Mouse (Mus musculus) myocyte (in vitro differentiated cells): ENCODE data around the gene Rin3. TPM values are rescaled to one million over a fixed set of nuclear protein-coding genes. Genes with fewer than 3 reads are reported as not detected.
A peak's percentile ranks its signal among the peaks of the same experiment; 100 is the strongest.

Source experiments
- H3K27me3 ChIP-seq: one replicate; pipeline ENCODE4 v1.6.1; 2011; ENCODE audit not compliant: control insufficient read depth, insufficient read depth, insufficient read length
- H3K36me3 ChIP-seq: one replicate; pipeline ENCODE4 v1.6.1; 2011; ENCODE audit not compliant: control insufficient read depth, insufficient read depth
- H3K4me2 ChIP-seq: one replicate; pipeline ENCODE4 v1.6.1; 2011; ENCODE audit warnings: low read depth, control low read depth
- H3K4me3 ChIP-seq: one replicate; pipeline ENCODE4 v1.5.1; 2011; ENCODE audit warnings: mild to moderate bottlenecking, control low read depth, moderate library complexity
- H3K79me2 ChIP-seq: one replicate; pipeline ENCODE4 v1.6.1; 2011; ENCODE audit not compliant: control insufficient read depth, insufficient read depth
- H3ac ChIP-seq: one replicate; pipeline ENCODE4 v1.6.1; 2011; ENCODE audit not compliant: control insufficient read depth, insufficient read length
- CEBPB ChIP-seq: IDR thresholded peaks from 2 replicates; pipeline ENCODE4 v1.6.1; 2011; ENCODE audit warnings: mild to moderate bottlenecking, moderate library complexity; ENCODE audit not compliant: poor library complexity, insufficient read depth, severe bottlenecking
- E2F4 ChIP-seq: IDR thresholded peaks from one replicate; pipeline ENCODE4 v1.6.1; 2011; ENCODE audit warnings: mild to moderate bottlenecking, control low read depth, moderate library complexity; ENCODE audit not compliant: insufficient read depth
- MAX ChIP-seq: IDR thresholded peaks from one replicate; pipeline ENCODE4 v1.6.1; 2011; ENCODE audit warnings: low read depth, mild to moderate bottlenecking, control low read depth
- MYOD1 ChIP-seq, 3 experiments: IDR thresholded peaks; one replicate each; pipeline ENCODE4 v1.6.1; 2011; ENCODE audit warnings: control low read depth in 2 of 3, low read depth in 2 of 3, mild to moderate bottlenecking in 2 of 3, moderate library complexity in 1 of 3; ENCODE audit not compliant: insufficient read length in 2 of 3, control insufficient read depth in 1 of 3
- MYOG ChIP-seq, 3 experiments: IDR thresholded peaks; one replicate each; pipeline ENCODE4 v1.6.1; 2011; ENCODE audit warnings: control low read depth in 2 of 3, low read depth in 2 of 3, mild to moderate bottlenecking in 2 of 3; ENCODE audit not compliant: insufficient read length in 2 of 3, control insufficient read depth in 1 of 3, insufficient read depth in 1 of 3
- POLR2A ChIP-seq: IDR thresholded peaks from one replicate; pipeline ENCODE4 v1.6.1; 2011; ENCODE audit warnings: low read depth, mild to moderate bottlenecking, control low read depth, moderate library complexity; ENCODE audit not compliant: insufficient read length
- POLR2AphosphoS2 ChIP-seq: IDR thresholded peaks from one replicate; pipeline ENCODE4 v1.6.1; 2011; ENCODE audit warnings: low read depth, control low read depth; ENCODE audit not compliant: insufficient read length
- REST ChIP-seq: IDR thresholded peaks from one replicate; pipeline ENCODE4 v1.6.1; 2011; ENCODE audit warnings: mild to moderate bottlenecking, control low read depth, moderate library complexity; ENCODE audit not compliant: insufficient read depth, insufficient read length
- SRF ChIP-seq: IDR thresholded peaks from one replicate; pipeline ENCODE4 v1.6.1; 2011; ENCODE audit warnings: low read depth; ENCODE audit not compliant: control insufficient read depth, insufficient read length
- TCF12 ChIP-seq: IDR thresholded peaks from one replicate; pipeline ENCODE4 v1.6.1; 2011; ENCODE audit warnings: mild to moderate bottlenecking, control low read depth; ENCODE audit not compliant: poor library complexity, insufficient read depth, severe bottlenecking
- TCF3 ChIP-seq: IDR thresholded peaks from one replicate; pipeline ENCODE4 v1.6.1; 2011; ENCODE audit warnings: low read depth, control low read depth; ENCODE audit not compliant: insufficient read length
- USF1 ChIP-seq: IDR thresholded peaks from one replicate; pipeline ENCODE4 v1.6.1; 2011; ENCODE audit warnings: low read depth, mild to moderate bottlenecking, control low read depth, moderate library complexity
- polyA plus RNA-seq: library from polyadenylated mRNA; unstranded; fragments of >200 nt; fragmentation: generic; extraction: Trizol; gene quantifications from one replicate; pipeline ENCODE4 v1.2.1, GENCODE M21; 2012; ENCODE audit warnings: missing spikeins

Rin3 gene
- polyA plus RNA-seq, 1 experiment = 23.4 TPM

DNA sequence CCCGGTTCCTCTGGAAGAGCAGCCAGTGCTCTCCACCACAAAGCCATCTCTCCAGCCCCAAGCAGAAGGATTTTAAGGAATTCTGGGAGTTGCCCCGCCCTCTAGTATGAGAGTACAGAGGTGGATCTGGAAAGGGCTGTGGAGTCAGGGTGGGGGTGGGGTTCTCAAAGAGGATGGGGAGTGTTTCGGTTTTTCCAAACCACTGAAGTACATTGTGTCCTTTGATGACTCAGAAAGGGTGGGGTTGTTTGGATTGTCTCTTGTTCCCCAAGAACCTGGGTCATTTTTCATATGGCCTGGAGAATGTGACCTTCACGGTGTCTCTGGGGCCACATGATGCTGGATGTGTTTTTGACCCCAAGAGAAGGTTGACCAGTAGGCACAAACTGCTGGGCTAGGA, 45.2 kb downstream of the Rin3 start:
- no peaks in the 10 kb centered on the region for H3K27me3 ChIP-seq
- no peak overlapping the region for H3ac ChIP-seq
- no peaks in the 10 kb centered on the region for H3K79me2 ChIP-seq
- TF ChIP-seq REST (no peak), TCF12 (no peak), E2F4 (no peak), TCF3 (no peak), USF1 (no peak)
- no peak overlapping the region for H3K4me3 ChIP-seq
- peaks cover 10% of the 10 kb centered on the region for H3K36me3 ChIP-seq
- peak overlapping the region; percentile 14 for H3K4me2 ChIP-seq

DNA sequence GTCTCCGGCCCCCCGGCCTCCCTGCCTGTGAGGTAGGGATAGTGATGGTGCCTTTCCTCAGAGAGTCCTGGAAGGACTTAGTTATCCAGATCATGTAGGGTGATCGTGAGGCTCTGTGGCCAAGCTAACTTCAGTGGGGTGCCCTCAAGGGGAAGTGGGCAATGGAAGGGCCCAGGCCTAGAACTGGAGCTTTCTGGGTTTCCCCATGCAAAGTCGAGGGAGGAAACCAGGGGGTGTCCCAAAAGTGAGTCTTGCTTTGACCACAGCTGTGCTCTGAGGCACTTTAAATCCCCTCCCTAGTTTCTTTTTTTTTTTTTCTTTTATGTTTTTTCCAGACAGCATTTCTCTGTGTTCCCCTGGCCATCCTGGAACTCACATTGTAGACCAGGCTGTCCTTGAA, 47.3 kb downstream of the Rin3 start:
- Histone ChIP-seq H3K27me3 (no peaks in the 10 kb centered on the region), H3K4me3 (no peak overlapping the region), H3ac (no peak overlapping the region), H3K36me3 (peaks cover 10% of the 10 kb centered on the region), H3K79me2 (no peaks in the 10 kb centered on the region), H3K4me2 (no peak overlapping the region)
- no peak for TF ChIP-seq POLR2AphosphoS2
- TF ChIP-seq MYOD1 (IDR thresholded peaks at IDR 0.05; ENCODE audit: control insufficient read depth in 1 of 3, insufficient read length in 2 of 3, low read depth in 2 of 3) = no peak
- no peak for TF ChIP-seq CEBPB
- no peak for TF ChIP-seq SRF
- TF ChIP-seq TCF12 = no peak
- TF ChIP-seq POLR2A = no peak
- TF ChIP-seq REST = no peak
- TF ChIP-seq USF1 = no peak

DNA sequence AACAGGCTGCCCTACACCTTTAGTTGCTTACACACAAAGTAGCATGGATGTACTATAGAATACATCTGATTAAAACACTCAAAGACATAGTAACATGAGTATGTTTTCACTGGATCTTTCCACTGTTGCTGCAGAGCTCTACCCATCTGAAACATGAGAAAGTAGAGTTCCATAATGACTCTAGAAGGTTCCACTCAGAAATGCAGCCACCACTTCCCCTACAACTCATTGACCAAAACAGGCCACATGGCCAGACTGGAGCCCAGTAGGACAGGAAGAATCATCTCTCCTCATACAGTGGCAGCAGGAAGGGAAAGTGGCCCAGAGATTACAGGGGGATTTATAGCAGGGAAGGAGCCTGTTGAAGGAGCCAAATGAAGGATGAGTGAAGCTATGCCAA, 47.9 kb downstream of the Rin3 start:
- no peaks in the 10 kb centered on the region for H3K79me2 ChIP-seq
- TF ChIP-seq REST = no peak
- TF ChIP-seq SRF = no peak
- no peak overlapping the region for H3K4me3 ChIP-seq
- H3K27me3 ChIP-seq = no peaks in the 10 kb centered on the region
- peaks cover 10% of the 10 kb centered on the region for H3K36me3 ChIP-seq
- no peak overlapping the region for H3K4me2 ChIP-seq
- no peak overlapping the region for H3ac ChIP-seq

DNA sequence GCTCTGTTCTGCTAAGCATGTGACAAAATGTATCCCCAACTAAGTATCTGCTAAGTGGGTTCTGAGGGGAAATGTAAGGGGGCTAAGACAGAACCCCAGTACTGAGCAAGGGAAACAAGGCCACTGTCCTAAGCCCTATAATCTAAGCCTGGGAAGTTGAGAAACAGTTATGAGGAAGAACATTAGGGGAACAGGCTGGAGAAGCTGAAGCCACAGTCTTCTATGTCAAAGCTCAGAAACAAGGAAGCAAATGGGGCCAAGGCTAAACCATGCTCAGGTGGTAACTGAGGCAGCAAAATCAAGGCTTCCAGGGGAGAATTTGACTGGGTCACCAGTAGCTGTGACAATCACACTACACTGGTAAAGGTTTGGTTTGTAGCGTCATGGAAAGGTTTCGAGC, 50.3 kb downstream of the Rin3 start:
- no peak overlapping the region for H3K4me3 ChIP-seq
- no peaks in the 10 kb centered on the region for H3K79me2 ChIP-seq
- H3K27me3 ChIP-seq = no peaks in the 10 kb centered on the region
- no peak overlapping the region for H3K4me2 ChIP-seq
- H3K36me3 ChIP-seq = peaks cover 10% of the 10 kb centered on the region
- TF ChIP-seq MYOG (IDR thresholded peaks at IDR 0.05; ENCODE audit: control insufficient read depth in 1 of 3, insufficient read depth in 1 of 3, insufficient read length in 2 of 3, low read depth in 2 of 3) = no peak
- TF ChIP-seq USF1 = no peak
- TF ChIP-seq CEBPB = no peak
- TF ChIP-seq SRF = no peak
- no peak for TF ChIP-seq REST
- no peak overlapping the region for H3ac ChIP-seq

DNA sequence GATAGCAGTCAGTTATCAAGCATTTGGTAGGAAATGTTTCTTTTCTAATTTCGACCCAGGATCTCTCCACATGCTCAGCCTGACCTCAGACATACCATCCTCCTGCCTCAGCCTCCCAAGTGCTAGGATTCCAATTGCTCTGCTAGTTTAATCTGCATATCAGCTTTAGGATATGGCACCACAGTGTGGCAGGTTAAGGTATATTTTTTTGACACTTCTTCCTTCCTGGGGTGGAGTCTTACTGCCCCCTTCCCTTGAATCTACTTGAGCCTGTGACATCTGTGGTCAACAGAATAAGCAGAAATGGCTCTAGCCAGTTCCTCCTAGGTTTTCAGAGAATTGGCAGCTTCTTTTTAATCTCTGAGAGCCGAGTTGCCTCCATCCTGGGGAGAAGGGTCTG, 56.2 kb downstream of the Rin3 start:
- Histone ChIP-seq H3K4me2 (no peak overlapping the region), H3K27me3 (no peaks in the 10 kb centered on the region), H3K36me3 (no peaks in the 10 kb centered on the region), H3K4me3 (no peak overlapping the region), H3ac (no peak overlapping the region), H3K79me2 (no peaks in the 10 kb centered on the region)
- no peak for TF ChIP-seq MAX
- no peak for TF ChIP-seq USF1
- no peak for TF ChIP-seq REST
- no peak for TF ChIP-seq CEBPB
- no peak for TF ChIP-seq POLR2AphosphoS2
- TF ChIP-seq MYOG (IDR thresholded peaks at IDR 0.05; ENCODE audit: control insufficient read depth in 1 of 3, insufficient read depth in 1 of 3, insufficient read length in 2 of 3, low read depth in 2 of 3) = no peak
- no peak for TF ChIP-seq TCF3
- no peak for TF ChIP-seq MYOD1 (IDR thresholded peaks at IDR 0.05; ENCODE audit: control insufficient read depth in 1 of 3, insufficient read length in 2 of 3, low read depth in 2 of 3)
- no peak for TF ChIP-seq SRF
- no peak for TF ChIP-seq TCF12
- no peak for TF ChIP-seq POLR2A
- no peak for TF ChIP-seq E2F4

DNA sequence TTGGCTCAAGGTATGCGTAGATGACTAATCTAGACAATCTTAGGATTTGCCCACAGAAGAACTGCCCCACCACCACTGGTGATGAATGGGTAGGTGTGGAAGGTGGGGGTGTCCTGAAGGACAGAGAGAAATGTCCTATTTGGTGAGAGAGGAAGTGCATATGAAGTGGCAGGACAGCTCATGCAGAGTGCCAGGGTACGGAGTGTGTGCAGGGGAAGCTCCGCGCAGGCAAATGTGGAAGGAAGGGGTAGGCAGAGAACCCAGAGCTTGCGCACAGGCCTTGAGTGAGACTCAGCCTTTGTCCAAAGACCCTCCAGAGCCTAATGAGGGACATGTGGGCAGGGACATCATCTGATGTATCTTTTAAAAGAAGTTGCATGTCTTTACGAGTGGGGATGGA, 57.6 kb downstream of the Rin3 start:
- Histone ChIP-seq H3K36me3 (no peaks in the 10 kb centered on the region), H3K4me2 (no peak overlapping the region), H3K4me3 (no peak overlapping the region), H3ac (no peak overlapping the region), H3K27me3 (no peaks in the 10 kb centered on the region), H3K79me2 (no peaks in the 10 kb centered on the region)
- TF ChIP-seq TCF3 (no peak), POLR2A (no peak), CEBPB (no peak), MYOG (IDR thresholded peaks at IDR 0.05; ENCODE audit: control insufficient read depth in 1 of 3, insufficient read depth in 1 of 3, insufficient read length in 2 of 3, low read depth in 2 of 3) (no peak), SRF (no peak), MAX (no peak), POLR2AphosphoS2 (no peak), REST (no peak), E2F4 (no peak), MYOD1 (IDR thresholded peaks at IDR 0.05; ENCODE audit: control insufficient read depth in 1 of 3, insufficient read length in 2 of 3, low read depth in 2 of 3) (no peak), USF1 (no peak)
